Mouse (Mus musculus): ENCODE results near the gene Ppp1ca. TPM values are rescaled to one million over a fixed set of nuclear protein-coding genes. Genes with fewer than 3 reads are reported as not detected.

Gene Ppp1ca
- total and polyA plus RNA-seq, 3 experiments = 270 to 673 (median 565) TPM

GRCm38 (mm10) chr19:4153232-4153654 is 38.6 kb upstream of the Ppp1ca start, which contains the start of gene Ptprcap:
Gene Ptprcap, plus strand, starts transcription at chr19:4153604.
- peaks cover 68% of the 10 kb centered on the region for H3K4me1 ChIP-seq (ENCODE audit: insufficient read depth, low read depth, low read length)
- no peak for DNase-seq (ENCODE audit: low spot score)
- no peak for ATAC-seq (ENCODE audit: extremely low read depth, insufficient number of reproducible peaks, low FRiP score, poor library complexity, severe bottlenecking)
- H3K9me3 ChIP-seq (replicated peaks) = no peaks in the 10 kb centered on the region
- peaks cover 92% of the 10 kb centered on the region for H3K36me3 ChIP-seq (replicated peaks)
- no peak within 1 kb of the TSS for H3K4me3 ChIP-seq (ENCODE audit: low read depth, low read length)
- no peak for TF ChIP-seq POLR2AphosphoS5 (IDR thresholded peaks at IDR 0.05; ENCODE audit: insufficient replicate concordance, low read depth, low read length)
- TF ChIP-seq CTCF (IDR thresholded peaks at IDR 0.05; ENCODE audit: low read depth, low read length) = no peak
- TF ChIP-seq TAL1 (conservative IDR thresholded peaks at IDR 0.05; ENCODE audit: low read depth, low read length) = no peak
- TF ChIP-seq GATA1 (IDR thresholded peaks at IDR 0.05; ENCODE audit: borderline replicate concordance, low read length) = no peak
- no peak for TF ChIP-seq GATA2 (IDR thresholded peaks at IDR 0.05; ENCODE audit: borderline replicate concordance, low read depth, low read length)
- H3K27me3 ChIP-seq (ENCODE audit: insufficient read depth, low read length) = no peaks in the 10 kb centered on the region

- Histone ChIP-seq H3K4me3 (ENCODE audit: low read depth, low read length) (peak overlapping the region; percentile 38; the same call in 1 of the 2 replicates), H3K4me1 (ENCODE audit: insufficient read depth, low read depth, low read length) (peaks cover 58% of the 10 kb centered on the region), H3K36me3 (replicated peaks) (peaks cover 100% of the 10 kb centered on the region), H3K27me3 (ENCODE audit: insufficient read depth, low read length) (no peaks in the 10 kb centered on the region), H3K9me3 (replicated peaks) (no peaks in the 10 kb centered on the region)
- DNase-seq (ENCODE audit: low spot score) = peak; percentile 40
- ATAC-seq (ENCODE audit: extremely low read depth, insufficient number of reproducible peaks, low FRiP score, poor library complexity, severe bottlenecking) = peak; percentile 19; the same call in 1 of the 2 replicates
- TF ChIP-seq GATA2 (IDR thresholded peaks at IDR 0.05; ENCODE audit: borderline replicate concordance, low read depth, low read length) (no peak), POLR2AphosphoS5 (IDR thresholded peaks at IDR 0.05; ENCODE audit: insufficient replicate concordance, low read depth, low read length) (no peak), TAL1 (conservative IDR thresholded peaks at IDR 0.05; ENCODE audit: low read depth, low read length) (no peak)
Observed at GRCm38 (mm10) chr19:4154437-4155222, 37.2 kb upstream of the Ppp1ca start.

DNA sequence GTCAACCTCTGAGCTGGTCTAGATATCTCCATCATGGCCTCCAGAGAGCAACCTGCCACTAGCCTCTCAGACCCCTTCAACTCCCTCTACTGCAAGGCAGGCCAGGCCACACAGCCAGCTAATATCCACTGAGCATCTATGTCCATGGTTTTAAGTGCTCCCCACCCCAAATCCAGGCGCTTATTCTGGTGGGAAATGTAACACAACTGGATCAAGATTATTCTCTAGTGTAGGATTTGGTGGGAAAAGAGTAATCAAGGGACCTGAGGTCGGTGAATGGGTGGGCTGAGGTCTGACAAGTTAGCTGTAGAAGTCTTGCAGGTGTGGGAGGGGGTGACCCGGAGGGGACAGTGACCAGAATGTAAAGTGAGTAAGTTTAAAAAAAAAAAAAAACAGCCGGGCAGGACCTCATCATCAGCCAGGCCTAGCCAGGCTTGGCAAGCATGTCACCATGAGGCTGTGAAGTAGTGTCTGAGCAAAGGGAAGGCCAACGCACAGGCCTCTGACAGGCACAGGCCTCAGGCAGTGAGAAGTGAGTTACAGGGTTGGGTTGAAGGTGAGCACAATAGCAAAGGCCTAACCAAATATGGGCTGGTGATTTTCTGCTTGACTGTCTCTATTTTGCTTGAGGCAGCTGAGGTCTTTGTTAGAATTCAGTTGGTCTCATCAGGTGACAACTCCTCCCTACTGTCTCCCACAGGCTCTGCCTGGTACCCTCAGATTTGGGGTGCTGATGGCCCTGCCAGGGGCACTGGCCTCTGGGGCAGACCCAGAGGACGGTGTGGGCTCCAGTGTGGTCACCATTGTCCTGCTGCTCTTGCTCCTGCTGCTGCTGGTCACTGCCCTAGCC is 36.4 kb upstream of the Ppp1ca start:
- Histone ChIP-seq H3K27me3 (ENCODE audit: insufficient read depth, low read length) (no peaks in the 10 kb centered on the region), H3K4me3 (ENCODE audit: low read depth, low read length) (peak overlapping the region; percentile 38; the same call in 1 of the 2 replicates), H3K36me3 (replicated peaks) (peaks cover 98% of the 10 kb centered on the region), H3K4me1 (ENCODE audit: insufficient read depth, low read depth, low read length) (peaks cover 50% of the 10 kb centered on the region), H3K9me3 (replicated peaks) (no peaks in the 10 kb centered on the region)
- TF ChIP-seq TAL1 (conservative IDR thresholded peaks at IDR 0.05; ENCODE audit: low read depth, low read length) = no peak
- DNase-seq (ENCODE audit: low spot score) (no peak), ATAC-seq (ENCODE audit: extremely low read depth, insufficient number of reproducible peaks, low FRiP score, poor library complexity, severe bottlenecking) (no peak)

GRCm38 (mm10) chr19:4156073-4156579 is 35.7 kb upstream of the Ppp1ca start:
- peaks cover 98% of the 10 kb centered on the region for H3K36me3 ChIP-seq (replicated peaks)
- ATAC-seq (ENCODE audit: extremely low read depth, insufficient number of reproducible peaks, low FRiP score, poor library complexity, severe bottlenecking) (no peak), DNase-seq (ENCODE audit: low spot score) (no peak)
- H3K27me3 ChIP-seq (ENCODE audit: insufficient read depth, low read length) = no peaks in the 10 kb centered on the region
- no peak for TF ChIP-seq GATA1 (IDR thresholded peaks at IDR 0.05; ENCODE audit: borderline replicate concordance, low read length)
- TF ChIP-seq GATA2 (IDR thresholded peaks at IDR 0.05; ENCODE audit: borderline replicate concordance, low read depth, low read length) = no peak
- H3K4me3 ChIP-seq (ENCODE audit: low read depth, low read length) = peak overlapping the region; percentile 34; the same call in 1 of the 2 replicates
- no peaks in the 10 kb centered on the region for H3K9me3 ChIP-seq (replicated peaks)
- H3K4me1 ChIP-seq (ENCODE audit: insufficient read depth, low read depth, low read length) = peaks cover 48% of the 10 kb centered on the region

GRCm38 (mm10) chr19:4156771-4157170 is 35.1 kb upstream of the Ppp1ca start:
- no peak for TF ChIP-seq GATA2 (IDR thresholded peaks at IDR 0.05; ENCODE audit: borderline replicate concordance, low read depth, low read length)
- TF ChIP-seq POLR2AphosphoS5 (IDR thresholded peaks at IDR 0.05; ENCODE audit: insufficient replicate concordance, low read depth, low read length) = no peak
- Histone ChIP-seq H3K27me3 (ENCODE audit: insufficient read depth, low read length) (no peaks in the 10 kb centered on the region), H3K9me3 (replicated peaks) (no peaks in the 10 kb centered on the region), H3K4me3 (ENCODE audit: low read depth, low read length) (no peak overlapping the region), H3K36me3 (replicated peaks) (peaks cover 98% of the 10 kb centered on the region), H3K4me1 (ENCODE audit: insufficient read depth, low read depth, low read length) (peaks cover 49% of the 10 kb centered on the region)
- ATAC-seq (ENCODE audit: extremely low read depth, insufficient number of reproducible peaks, low FRiP score, poor library complexity, severe bottlenecking) = no peak
- no peak for DNase-seq (ENCODE audit: low spot score)

- ATAC-seq (ENCODE audit: extremely low read depth, insufficient number of reproducible peaks, low FRiP score, poor library complexity, severe bottlenecking) = no peak
- H3K4me1 ChIP-seq (ENCODE audit: insufficient read depth, low read depth, low read length) = peaks cover 50% of the 10 kb centered on the region
Observed at GRCm38 (mm10) chr19:4159049-4159448, 32.8 kb upstream of the Ppp1ca start.

More at GRCm38 (mm10) chr19:4159049-4159448, 32.8 kb upstream of the Ppp1ca start:
- no peak for TF ChIP-seq CTCF (IDR thresholded peaks at IDR 0.05; ENCODE audit: low read depth, low read length)
- no peak for TF ChIP-seq TAL1 (conservative IDR thresholded peaks at IDR 0.05; ENCODE audit: low read depth, low read length)
- no peak for TF ChIP-seq GATA1 (IDR thresholded peaks at IDR 0.05; ENCODE audit: borderline replicate concordance, low read length)
- no peak for TF ChIP-seq GATA2 (IDR thresholded peaks at IDR 0.05; ENCODE audit: borderline replicate concordance, low read depth, low read length)
- no peak for TF ChIP-seq POLR2AphosphoS5 (IDR thresholded peaks at IDR 0.05; ENCODE audit: insufficient replicate concordance, low read depth, low read length)
- peaks cover 80% of the 10 kb centered on the region for H3K36me3 ChIP-seq (replicated peaks)
- H3K4me3 ChIP-seq (ENCODE audit: low read depth, low read length) = peak overlapping the region; percentile 31; the same call in 1 of the 2 replicates
- DNase-seq (ENCODE audit: low spot score) = no peak
- no peaks in the 10 kb centered on the region for H3K27me3 ChIP-seq (ENCODE audit: insufficient read depth, low read length)
- no peaks in the 10 kb centered on the region for H3K9me3 ChIP-seq (replicated peaks)

All from G1E (cell line).